Mouse (Mus musculus): ENCODE measurements around the gene Gpsm3. TPM values are rescaled to one million over a fixed set of nuclear protein-coding genes. Genes with fewer than 3 reads are reported as not detected.

Gpsm3 gene
- total RNA-seq, 2 experiments from 2014 or later = 8.1 to 11.9 TPM

GRCm38 (mm10) chr17:34627943-34628643, 38.5 kb downstream of the Gpsm3 start, which contains the start of gene Ppt2:
TSS of gene Ppt2 (minus strand) at chr17:34628510.
- DNase-seq (ENCODE audit: low spot score in 2 of 2) = peak in 1 of 2 experiments; percentile 41

DNA sequence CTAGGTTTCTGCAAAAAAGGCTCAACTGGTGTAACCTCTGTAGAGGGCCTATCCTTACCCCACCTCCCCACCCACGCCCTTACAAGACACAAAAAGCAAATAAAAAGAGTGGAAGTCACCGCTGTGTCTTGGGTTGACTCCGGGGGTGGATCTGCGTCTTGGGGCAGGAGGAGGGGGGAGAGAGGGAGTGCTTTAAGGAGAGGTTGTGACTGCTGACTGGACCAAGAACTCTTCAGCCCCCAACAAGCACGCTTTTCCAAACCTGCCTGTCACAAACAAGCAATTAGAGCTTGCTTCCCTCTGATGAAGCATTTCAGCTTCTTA, 39.0 kb downstream of the Gpsm3 start:
- no peak for DNase-seq (ENCODE audit: low spot score in 2 of 2)

- DNase-seq (ENCODE audit: low spot score in 2 of 2) = no peak
Measured at GRCm38 (mm10) chr17:34629221-34629751, 39.7 kb downstream of the Gpsm3 start, which contains the start of gene Prrt1. TSS of gene Prrt1 (plus strand) at chr17:34629533.

GRCm38 (mm10) chr17:34629796-34630603, 40.4 kb downstream of the Gpsm3 start:
- no peak for DNase-seq (ENCODE audit: low spot score in 2 of 2)

GRCm38 (mm10) chr17:34630761-34631301, 41.2 kb downstream of the Gpsm3 start:
- DNase-seq (ENCODE audit: low spot score in 2 of 2) = no peak

- no peak for DNase-seq (ENCODE audit: low spot score in 2 of 2)
Measured at GRCm38 (mm10) chr17:34631647-34632046, 42.0 kb downstream of the Gpsm3 start.

GRCm38 (mm10) chr17:34632261-34632691, 42.7 kb downstream of the Gpsm3 start:
- no peak for DNase-seq (ENCODE audit: low spot score in 2 of 2)

DNA sequence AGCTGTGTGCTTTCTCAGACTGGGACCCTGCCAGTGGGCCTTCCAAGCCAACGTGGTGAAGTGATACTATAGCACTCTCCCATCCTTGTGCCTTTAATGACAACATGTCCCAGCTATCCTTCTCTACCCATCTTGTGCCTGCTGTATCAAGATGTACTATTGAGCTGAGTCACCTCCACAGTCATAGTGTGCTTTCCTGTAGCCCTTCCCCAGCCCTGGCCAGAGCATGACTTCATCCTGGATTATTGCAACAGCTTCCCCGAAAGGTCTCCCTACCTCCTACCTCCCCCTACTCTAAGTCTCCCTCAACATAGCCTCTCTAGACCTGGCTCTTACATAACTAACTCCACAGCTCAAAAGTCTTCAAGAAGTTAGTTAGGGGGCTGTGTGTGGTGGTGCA, 46.1 kb downstream of the Gpsm3 start:
- DNase-seq (ENCODE audit: low spot score in 2 of 2) = no peak

GRCm38 (mm10) chr17:34637459-34637858, 47.9 kb downstream of the Gpsm3 start:
- no peak for DNase-seq (ENCODE audit: low spot score in 2 of 2)

DNA sequence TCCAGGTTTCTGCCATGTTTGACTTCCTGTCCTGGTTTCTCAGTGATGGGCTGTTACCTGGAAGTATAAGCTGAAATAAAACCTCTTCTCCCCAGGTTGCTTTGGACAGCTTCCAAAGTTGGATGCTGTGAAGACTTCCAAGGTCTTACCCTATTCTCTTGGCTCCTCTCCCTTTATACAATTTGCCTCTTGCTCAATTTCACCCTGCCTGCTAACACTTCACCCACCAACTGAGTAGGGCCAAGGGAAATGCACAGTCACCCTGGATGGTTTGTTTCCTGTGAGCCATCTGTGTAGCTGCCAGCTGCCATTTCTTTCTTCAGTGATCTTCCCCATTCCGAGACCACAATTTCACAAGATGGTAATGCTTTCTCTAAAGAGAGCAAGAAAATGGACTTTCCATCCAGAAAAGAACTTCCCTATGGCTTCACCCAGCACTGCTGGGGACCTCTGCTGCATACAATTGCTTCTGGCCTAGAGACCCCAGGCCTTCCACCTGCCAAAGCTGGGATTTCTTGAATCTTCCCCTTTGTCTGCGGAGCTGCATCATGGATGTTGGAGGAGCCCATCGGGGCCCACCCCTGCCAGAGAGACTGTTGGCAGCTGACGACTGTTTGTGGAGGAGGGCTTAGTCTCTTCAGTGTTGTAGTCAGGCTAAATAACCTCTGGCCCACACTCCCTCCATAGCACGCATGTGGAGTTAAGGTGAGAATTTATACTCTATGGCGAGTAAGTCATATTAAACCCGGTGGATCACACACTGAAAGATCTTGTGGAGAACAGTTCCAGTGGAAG, 50.1 kb downstream of the Gpsm3 start:
- no peak for DNase-seq (ENCODE audit: low spot score in 2 of 2)

GRCm38 (mm10) chr17:34640778-34641601, 51.4 kb downstream of the Gpsm3 start:
- DNase-seq (ENCODE audit: low spot score in 2 of 2) = no peak

Other genes with a start within 250 kb of the Gpsm3 start
- gene Btnl2, start 235.0 kb upstream of the Gpsm3 start, total RNA-seq (2021) = under 1 TPM; 0.45 TPM
- gene Btnl1, start 212.7 kb upstream of the Gpsm3 start, total RNA-seq (2021) = not detected
- gene BC051142, start 191.0 kb upstream of the Gpsm3 start, total RNA-seq (2021) = 1 to 10 TPM; 5.8 to 6.3 TPM
- not detected for gene Btnl4, start 112.5 kb upstream of the Gpsm3 start, total RNA-seq (2021)
- not detected for gene Btnl6, start 72.5 kb upstream of the Gpsm3 start, total RNA-seq (2021)
- 10 to 100 TPM; 36.1 to 37.1 TPM for gene Notch4, start 25.5 kb upstream of the Gpsm3 start, total RNA-seq (2021)
- 10 to 100 TPM; 61.7 to 63.6 TPM for gene Pbx2, start 1.5 kb downstream of the Gpsm3 start, total RNA-seq (2021)
- gene Ager, start 8.1 kb downstream of the Gpsm3 start, total RNA-seq (2021) = 1 to 10 TPM; 9.0 to 9.2 TPM
- 10 to 100 TPM; 66.5 to 74.2 TPM for gene Rnf5, start 13.9 kb downstream of the Gpsm3 start, total RNA-seq (2021)
- gene Agpat1, start 14.5 kb downstream of the Gpsm3 start, total RNA-seq (2021) = 10 to 100 TPM; 73.4 to 77.7 TPM
- 10 to 100 TPM; 10.8 to 14.2 TPM for gene Egfl8, start 26.2 kb downstream of the Gpsm3 start, total RNA-seq (2021)
- 10 to 100 TPM; 52.6 to 62.3 TPM for gene Ppt2, start 38.7 kb downstream of the Gpsm3 start, total RNA-seq (2021)
- gene Prrt1, start 39.7 kb downstream of the Gpsm3 start, total RNA-seq (2021) = 10 to 100 TPM; 10.7 to 11.5 TPM
- 10 to 100 TPM; 13.2 to 16.3 TPM for gene Fkbpl, start 55.0 kb downstream of the Gpsm3 start, total RNA-seq (2021)
- gene Atf6b, start 57.3 kb downstream of the Gpsm3 start, total RNA-seq (2021) = 10 to 100 TPM; 48.1 to 52.3 TPM
- gene Tnxb, start 80.7 kb downstream of the Gpsm3 start, total RNA-seq (2021) = 10 to 100 TPM; 29.4 to 33.0 TPM
- 100 to 1,000 TPM; 105 to 151 TPM for gene C4b, start 154.1 kb downstream of the Gpsm3 start, total RNA-seq (2021)
- gene Cyp21a1, start 214.8 kb downstream of the Gpsm3 start, total RNA-seq (2021) = 1,000 to 10,000 TPM; 3,967 to 4,457 TPM
- 10 to 100 TPM; 49.1 to 49.5 TPM for gene Stk19, start 247.1 kb downstream of the Gpsm3 start, total RNA-seq (2021)
- 10 to 100 TPM; 72.5 to 73.2 TPM for gene Dxo, start 247.2 kb downstream of the Gpsm3 start, total RNA-seq (2021)

Data from adrenal gland, postnatal 4 days (tissue).